Mouse (Mus musculus): Measurements from ENCODE around the gene Dnmt3a. TPM values are rescaled to one million over a fixed set of nuclear protein-coding genes. Genes with fewer than 3 reads are reported as not detected.
A peak's percentile ranks its signal among the peaks of the same experiment; 100 is the strongest.

The Dnmt3a gene
- total and polyA plus RNA-seq, 3 experiments: 15.5 to 61.5 (median 23.4) TPM

GRCm38 (mm10) chr12:3789626-3790185, 16.1 kb upstream of the Dnmt3a start:
- TF ChIP-seq NRF1 (IDR thresholded peaks at IDR 0.05; ENCODE audit: low read depth, low read length) (peak; percentile 23; the same call in 1 of the 2 replicates), USF1 (IDR thresholded peaks at IDR 0.05; ENCODE audit: low read depth, low read length) (peak; percentile 42), MAFK (IDR thresholded peaks at IDR 0.05; ENCODE audit: insufficient replicate concordance, low read length) (peak; percentile 34; the same call in 1 of the 2 replicates), RAD21 (IDR thresholded peaks at IDR 0.05; ENCODE audit: low read depth, low read length) (no peak), USF2 (conservative IDR thresholded peaks at IDR 0.05; ENCODE audit: low read depth, low read length) (no peak), CHD2 (IDR thresholded peaks at IDR 0.05; ENCODE audit: low read length) (peak; percentile 66), MEF2A (IDR thresholded peaks at IDR 0.05; ENCODE audit: borderline replicate concordance, low read depth, low read length) (peak; percentile 65; the same call in 1 of the 2 replicates), IRF4 (IDR thresholded peaks at IDR 0.05; ENCODE audit: low read depth, low read length) (no peak), ETS1 (conservative IDR thresholded peaks at IDR 0.05; ENCODE audit: low read depth, low read length) (peak; percentile 69; the same call in 1 of the 2 replicates), TCF12 (IDR thresholded peaks at IDR 0.05; ENCODE audit: low read depth, low read length) (peak; percentile 47; the same call in 1 of the 2 replicates), TBP (conservative IDR thresholded peaks at IDR 0.05; ENCODE audit: low read depth, low read length) (no peak), SIN3A (IDR thresholded peaks at IDR 0.05; ENCODE audit: low read length) (peak; percentile 35; the same call in 1 of the 2 replicates), JUND (conservative IDR thresholded peaks at IDR 0.05; ENCODE audit: low read depth, low read length) (no peak), BHLHE40 (IDR thresholded peaks at IDR 0.05; ENCODE audit: low read depth, low read length) (peak; percentile 58), EP300 (IDR thresholded peaks at IDR 0.05; ENCODE audit: low read length) (peak; percentile 36; the same call in 1 of the 2 replicates), GABPA (IDR thresholded peaks at IDR 0.05; ENCODE audit: insufficient replicate concordance, low read depth, low read length) (no peak), MXI1 (IDR thresholded peaks at IDR 0.05; ENCODE audit: low read depth, low read length) (0 out of 2 replicates have a peak, but pooled peaks have one; percentile 41), MAX (IDR thresholded peaks at IDR 0.05; ENCODE audit: low read length) (0 out of 2 replicates have a peak, but pooled peaks have one; percentile 27)
- Histone ChIP-seq H3K4me1 (ENCODE audit: control insufficient read depth in 1 of 2, insufficient read depth in 2 of 2) (peaks cover 13 to 47% of the 10 kb centered on the region in 2 experiments), H3K9ac (ENCODE audit: insufficient read depth, low read depth) (no peak overlapping the region), H3K27ac (ENCODE audit: insufficient read depth, low read depth) (no peak overlapping the region), H3K4me2 (ENCODE audit: insufficient read depth, low read depth, poor library complexity, severe bottlenecking) (no peak overlapping the region), H3K79me2 (replicated peaks; ENCODE audit: control insufficient read depth, extremely low read depth, insufficient read depth, poor library complexity, severe bottlenecking) (no peaks in the 10 kb centered on the region), H3K27me3 (replicated peaks) (peaks cover 3% of the 10 kb centered on the region), H3K36me3 (replicated peaks in 1 of 2; ENCODE audit: control insufficient read depth in 1 of 2, insufficient read depth in 1 of 2, low read length in 1 of 2) (no peaks in the 10 kb centered on the region), H3K4me3 (replicated peaks in 1 of 3; ENCODE audit: low read depth in 2 of 3, low read length in 2 of 3, poor library complexity in 1 of 3) (no peak overlapping the region), H3K9me3 (replicated peaks; ENCODE audit: low read length) (no peaks in the 10 kb centered on the region)
- DNase-seq (ENCODE audit: extremely low read depth): peak; percentile 43
- dilution Hi-C loops (cut with MboI; ENCODE audit: extremely low pct_ligation_motif_present, extremely low pct_unique_long_range_greater_than_20kb, low sequenced_read_pairs) (no loop called here), in situ Hi-C loops (cut with MboI; ENCODE audit: low pct_ligation_motif_present, low pct_unique_long_range_greater_than_20kb, low sequenced_read_pairs) (no loop called here)

- DNase-seq (ENCODE audit: extremely low read depth): no peak
- peak overlapping the region; percentile 34; the same call in 1 of the 2 replicates for H3K9ac ChIP-seq (ENCODE audit: insufficient read depth, low read depth)
- H3K4me3 ChIP-seq (replicated peaks in 1 of 3; ENCODE audit: low read depth in 2 of 3, low read length in 2 of 3, poor library complexity in 1 of 3): peak overlapping the region; percentile 12 to 41 (median 23)
- H3K27me3 ChIP-seq (replicated peaks): peaks cover 3% of the 10 kb centered on the region
- no peak overlapping the region for H3K27ac ChIP-seq (ENCODE audit: insufficient read depth, low read depth)
- H3K79me2 ChIP-seq (replicated peaks; ENCODE audit: control insufficient read depth, extremely low read depth, insufficient read depth, poor library complexity, severe bottlenecking): no peaks in the 10 kb centered on the region
- dilution Hi-C loops (cut with MboI; ENCODE audit: extremely low pct_ligation_motif_present, extremely low pct_unique_long_range_greater_than_20kb, low sequenced_read_pairs): no loop called here
- peaks cover 13 to 55% of the 10 kb centered on the region in 2 experiments for H3K4me1 ChIP-seq (ENCODE audit: control insufficient read depth in 1 of 2, insufficient read depth in 2 of 2)
- in situ Hi-C loops (cut with MboI; ENCODE audit: low pct_ligation_motif_present, low pct_unique_long_range_greater_than_20kb, low sequenced_read_pairs): no loop called here
- H3K4me2 ChIP-seq (ENCODE audit: insufficient read depth, low read depth, poor library complexity, severe bottlenecking): peak overlapping the region; percentile 86
- H3K9me3 ChIP-seq (replicated peaks; ENCODE audit: low read length): no peaks in the 10 kb centered on the region
- TF ChIP-seq NRF1 (IDR thresholded peaks at IDR 0.05; ENCODE audit: low read depth, low read length) (no peak), ZC3H11A (IDR thresholded peaks at IDR 0.05; ENCODE audit: low read depth, low read length) (no peak), MEF2A (IDR thresholded peaks at IDR 0.05; ENCODE audit: borderline replicate concordance, low read depth, low read length) (no peak), UBTF (IDR thresholded peaks at IDR 0.05; ENCODE audit: low read depth, low read length) (no peak), ZNF384 (IDR thresholded peaks at IDR 0.05; ENCODE audit: low read depth, low read length) (no peak), USF2 (conservative IDR thresholded peaks at IDR 0.05; ENCODE audit: low read depth, low read length) (no peak), ZMIZ1 (IDR thresholded peaks at IDR 0.05; ENCODE audit: low read depth, low read length) (no peak), GABPA (IDR thresholded peaks at IDR 0.05; ENCODE audit: insufficient replicate concordance, low read depth, low read length) (no peak), MXI1 (IDR thresholded peaks at IDR 0.05; ENCODE audit: low read depth, low read length) (no peak), ZKSCAN1 (IDR thresholded peaks at IDR 0.05; ENCODE audit: borderline replicate concordance, low read depth, low read length) (no peak), EP300 (IDR thresholded peaks at IDR 0.05; ENCODE audit: low read length) (no peak), JUND (conservative IDR thresholded peaks at IDR 0.05; ENCODE audit: low read depth, low read length) (no peak), MAZ (IDR thresholded peaks at IDR 0.05; ENCODE audit: low read depth, low read length) (no peak), PAX5 (IDR thresholded peaks at IDR 0.05; ENCODE audit: low read length) (no peak), ELF1 (IDR thresholded peaks at IDR 0.05; ENCODE audit: low read depth, low read length) (no peak), SMC3 (IDR thresholded peaks at IDR 0.05; ENCODE audit: low read depth, low read length) (no peak), JUN (IDR thresholded peaks at IDR 0.05; ENCODE audit: insufficient read depth, low read depth, low read length) (no peak)
- no peaks in the 10 kb centered on the region for H3K36me3 ChIP-seq (replicated peaks in 1 of 2; ENCODE audit: control insufficient read depth in 1 of 2, insufficient read depth in 1 of 2, low read length in 1 of 2)
Measured at GRCm38 (mm10) chr12:3791257-3791656, 14.6 kb upstream of the Dnmt3a start.

All from CH12.LX (cell line).